Mouse (Mus musculus) cerebellum, adult 2 months (tissue): ENCODE results near the gene Fam160a2. TPM values are rescaled to one million over a fixed set of nuclear protein-coding genes. Genes with fewer than 3 reads are reported as not detected.
"Not testable (repeated sequence)": the region's sequence is repeated elsewhere in the genome, so short reads cannot be mapped to it uniquely, and the experiment has no call there.

Experiments
- DNase-seq, 2 experiments: peaks; one replicate each; pipeline ENCODE4 v3.0.0; 2021
- H3K27ac ChIP-seq: fragments of 200-500 bp; 2 replicates; pipeline ENCODE4 v1.5.1; 2012; ENCODE audit warnings: low read length, control low read depth, inconsistent platforms; ENCODE audit not compliant: insufficient read depth
- H3K27me3 ChIP-seq: fragments of 200-500 bp; 2 replicates; pipeline ENCODE4 v1.6.1; 2012; ENCODE audit warnings: inconsistent platforms, mild to moderate bottlenecking, low read length, moderate library complexity; ENCODE audit not compliant: control insufficient read depth, insufficient read depth
- H3K4me1 ChIP-seq: fragments of 200-500 bp; 2 replicates; pipeline ENCODE4 v1.6.1; 2011; ENCODE audit warnings: low read length; ENCODE audit not compliant: control insufficient read depth, insufficient read depth
- H3K4me3 ChIP-seq: fragments of 200-500 bp; replicated peaks from 2 replicates; pipeline ENCODE3; 2011; ENCODE audit warnings: mild to moderate bottlenecking, low read depth, low read length, control low read depth; ENCODE audit not compliant: insufficient read depth
- CTCF ChIP-seq: fragments of 200-500 bp; IDR thresholded peaks from 2 replicates; pipeline ENCODE4 v1.5.1; 2011; ENCODE audit warnings: low read depth, mild to moderate bottlenecking, control low read depth, low read length, moderate library complexity, borderline replicate concordance; ENCODE audit not compliant: insufficient read depth
- POLR2A ChIP-seq: fragments of 200-500 bp; IDR thresholded peaks from 2 replicates; pipeline ENCODE4 v1.6.1; 2011; ENCODE audit warnings: low read length, control low read depth, borderline replicate concordance; ENCODE audit not compliant: insufficient read depth
- WGBS: fragments of 180-500 bp; shearing (Covaris S2); methylation state at CpG from one replicate; pipeline ENCODE4 v1.1.7; 2018; 5-methylcytosine and 5-hydroxymethylcytosine counted together
- polyA plus RNA-seq: library from polyadenylated mRNA; depleted of rRNA; stranded (reverse); fragments of >200 nt; gene quantifications from 2 replicates; pipeline ENCODE4 v1.2.3, GENCODE M21; 2012

The Fam160a2 gene
- polyA plus RNA-seq, 1 experiment = 36.3 TPM

DNA sequence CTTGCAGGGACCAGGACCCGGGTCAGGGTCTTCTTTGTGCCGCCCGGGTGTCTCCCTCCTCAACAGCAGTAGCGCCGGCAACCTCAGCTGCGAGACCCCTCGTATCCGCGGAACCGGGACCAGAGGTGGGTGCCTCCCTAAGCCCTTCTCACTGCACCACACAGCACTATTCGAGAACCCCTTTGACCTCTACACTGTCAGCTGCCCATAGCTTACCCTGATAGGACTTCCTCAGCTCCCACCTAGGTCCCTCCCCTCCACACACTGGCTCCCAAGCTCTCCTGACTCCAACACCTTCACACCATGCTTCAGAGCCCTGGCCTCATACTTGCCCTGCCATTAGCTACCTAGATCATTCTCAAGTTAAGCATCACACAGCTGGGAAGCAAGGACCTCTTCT, 26.2 kb upstream of the Fam160a2 start:
- DNase-seq = no peak
- TF ChIP-seq CTCF (no peak), POLR2A (no peak)
- Histone ChIP-seq H3K27me3 (no peaks in the 10 kb centered on the region), H3K4me3 (no peak overlapping the region), H3K4me1 (no peaks in the 10 kb centered on the region), H3K27ac (no peak overlapping the region)
- WGBS = under 1% methylated on average over 11 of the region's 11 CpGs

DNA sequence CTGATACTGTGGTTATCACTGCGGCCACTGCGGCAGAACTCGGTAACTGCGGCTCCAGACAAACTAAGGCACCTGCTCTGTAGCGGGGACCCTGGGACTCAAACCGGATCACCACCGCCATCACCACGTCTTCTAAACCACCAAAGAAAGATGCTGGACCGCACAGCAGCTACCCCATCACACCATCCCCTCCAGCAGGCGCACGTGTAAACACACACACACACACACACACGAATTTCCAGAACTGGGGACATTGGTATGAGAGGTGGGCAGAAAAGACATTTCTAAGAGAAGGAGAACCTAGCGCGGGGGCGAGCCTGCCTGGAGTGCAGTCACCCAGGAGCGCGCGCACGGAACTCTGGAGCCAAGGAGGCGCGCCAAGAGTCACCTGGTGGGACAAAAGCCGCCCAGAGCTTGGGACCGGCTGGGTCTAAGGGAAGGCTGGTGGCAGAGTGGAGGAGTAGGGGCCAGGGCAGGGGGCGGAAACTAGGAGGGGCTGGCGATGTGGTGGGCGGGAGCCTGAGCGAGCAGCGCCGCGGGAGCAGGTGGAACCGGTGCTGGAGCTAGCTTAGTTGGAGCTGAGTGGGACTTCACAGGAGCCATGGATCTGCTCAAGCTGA, 25.7 kb upstream of the Fam160a2 start, which contains the start of gene Cckbr:
Gene Cckbr (plus strand): TSS at position 308 of the 620 bp plus-strand sequence.
- TF ChIP-seq CTCF (no peak), POLR2A (no peak)
- no peaks in the 10 kb centered on the region for H3K27me3 ChIP-seq
- no peaks in the 10 kb centered on the region for H3K4me1 ChIP-seq
- no peak for DNase-seq
- 2% methylated on average over 31 of the region's 31 CpGs for WGBS
- no peak within 1 kb of the TSS for H3K27ac ChIP-seq
- H3K4me3 ChIP-seq = no peak within 1 kb of the TSS

DNA sequence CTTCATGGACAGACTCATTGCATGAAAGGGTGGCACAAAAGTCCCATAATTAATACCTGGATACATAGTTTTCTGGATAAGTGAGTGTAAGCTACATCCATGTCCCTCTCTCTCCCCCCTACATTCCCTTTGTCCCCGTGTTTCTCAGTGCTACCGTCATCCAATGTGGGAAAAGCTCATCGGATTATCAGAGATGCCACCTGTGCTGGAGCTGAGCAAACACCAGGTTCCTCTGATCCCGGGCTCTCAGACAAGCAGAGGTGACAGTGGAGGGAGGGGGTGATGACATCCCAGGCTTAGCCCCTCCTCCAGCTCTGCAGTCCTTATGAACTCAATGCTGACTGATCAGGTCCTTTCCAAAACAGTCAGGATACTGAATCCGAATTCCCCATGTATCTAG, 24.5 kb upstream of the Fam160a2 start:
- TF ChIP-seq CTCF (no peak), POLR2A (no peak)
- WGBS = 47% methylated on average over 5 of the region's 5 CpGs
- no peak for DNase-seq
- H3K4me1 ChIP-seq = no peaks in the 10 kb centered on the region
- H3K4me3 ChIP-seq = no peak overlapping the region
- no peak overlapping the region for H3K27ac ChIP-seq
- no peaks in the 10 kb centered on the region for H3K27me3 ChIP-seq

DNA sequence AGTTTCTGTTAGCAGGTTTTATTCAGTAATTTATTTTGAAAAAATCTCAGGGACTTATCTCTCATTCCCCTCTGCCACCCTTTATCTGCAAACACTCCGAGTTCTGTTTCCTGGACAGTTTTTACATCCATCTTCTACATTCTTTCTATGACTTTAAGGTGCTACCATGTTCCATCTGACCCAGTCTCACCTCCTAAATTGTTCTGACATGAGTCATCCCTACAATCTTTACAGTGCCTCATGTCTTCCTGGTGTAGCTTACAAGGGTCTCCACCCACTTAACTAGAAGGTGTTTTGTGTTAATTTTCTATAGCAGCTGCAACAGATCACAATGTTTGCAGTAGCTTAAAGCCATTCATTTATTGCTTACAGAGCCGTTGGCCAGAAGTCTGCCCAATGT, 21.0 kb upstream of the Fam160a2 start:
- TF ChIP-seq POLR2A = no peak
- TF ChIP-seq CTCF = no peak

DNA sequence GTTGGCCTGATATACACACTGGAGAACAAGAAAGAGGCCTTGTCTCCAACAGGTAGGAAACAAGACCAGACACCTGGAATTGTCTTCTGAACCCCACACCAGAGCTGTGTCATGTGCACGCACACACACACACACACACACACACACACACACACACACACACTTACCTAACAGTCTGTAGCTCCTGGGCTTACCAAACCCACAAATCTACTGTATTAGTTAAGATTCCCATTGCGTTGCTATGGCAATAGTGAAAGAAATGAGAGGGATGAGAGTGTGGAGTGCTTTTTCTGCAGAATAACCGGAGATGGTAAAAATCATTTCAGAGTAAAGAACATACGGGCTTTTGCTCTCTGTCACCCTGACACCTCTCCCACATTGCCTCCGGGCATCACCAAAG, 18.3 kb upstream of the Fam160a2 start:
- Histone ChIP-seq H3K4me3 (no peak overlapping the region), H3K27ac (no peak overlapping the region), H3K27me3 (no peaks in the 10 kb centered on the region), H3K4me1 (no peaks in the 10 kb centered on the region)
- WGBS = 84% methylated on average over 5 of the region's 5 CpGs
- no peak for DNase-seq
- TF ChIP-seq POLR2A (no peak), CTCF (no peak)

More for the DNA sequence above, 21.0 kb upstream of the Fam160a2 start:
- WGBS = 68% methylated on average over 2 of the region's 2 CpGs
- Histone ChIP-seq H3K27me3 (no peaks in the 10 kb centered on the region), H3K4me1 (no peaks in the 10 kb centered on the region), H3K27ac (no peak overlapping the region), H3K4me3 (no peak overlapping the region)
- DNase-seq = no peak

DNA sequence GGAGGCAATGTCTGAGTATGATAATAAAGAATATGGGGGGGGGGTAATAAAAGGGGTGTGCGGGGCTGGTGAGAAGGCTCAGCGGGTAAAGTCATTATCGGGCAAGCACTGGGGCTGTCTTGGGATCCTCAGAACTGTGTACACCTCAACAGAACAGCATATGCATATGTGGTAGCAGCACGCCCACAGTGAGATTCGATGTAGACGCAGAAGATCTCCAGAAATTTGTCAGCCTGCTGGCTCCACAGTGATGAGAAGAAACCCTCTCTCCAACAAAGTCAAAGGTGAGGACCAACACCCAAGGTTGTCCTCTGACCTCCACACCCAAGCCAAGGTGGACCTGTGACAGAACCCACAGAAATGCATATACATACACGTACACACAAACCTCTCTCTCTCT, 16.7 kb upstream of the Fam160a2 start:
- H3K27ac ChIP-seq = no peak overlapping the region
- no peaks in the 10 kb centered on the region for H3K27me3 ChIP-seq
- no peak for TF ChIP-seq POLR2A
- no peak for TF ChIP-seq CTCF
- H3K4me1 ChIP-seq = no peaks in the 10 kb centered on the region
- DNase-seq = no peak
- WGBS = 93% methylated on average over 7 of the region's 7 CpGs
- H3K4me3 ChIP-seq = no peak overlapping the region

DNA sequence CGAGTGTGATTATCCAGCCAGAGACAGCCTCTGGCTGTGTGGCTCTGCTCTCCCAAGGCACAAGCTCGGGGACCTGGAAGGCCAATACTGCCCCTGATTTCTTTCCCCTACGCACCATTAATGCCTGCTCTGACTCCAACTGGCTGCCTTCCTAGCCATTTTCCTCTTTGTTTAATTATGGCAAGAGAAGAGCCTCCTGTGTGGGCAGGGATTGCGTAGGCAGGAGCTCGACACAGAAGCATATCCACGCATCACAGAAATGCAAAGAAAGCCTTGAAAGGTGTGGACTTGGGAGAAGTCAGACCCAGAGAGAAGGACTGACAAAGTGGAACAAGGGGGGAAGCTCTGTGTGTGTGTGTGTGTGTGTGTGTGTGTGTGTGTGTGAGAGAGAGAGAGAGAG, 14.5 kb upstream of the Fam160a2 start:
- Histone ChIP-seq H3K4me1 (no peaks in the 10 kb centered on the region), H3K27ac (no peak overlapping the region), H3K4me3 (no peak overlapping the region), H3K27me3 (no peaks in the 10 kb centered on the region)
- TF ChIP-seq CTCF (no peak), POLR2A (no peak)
- no peak for DNase-seq
- 46% methylated on average over 6 of the region's 6 CpGs for WGBS

DNA sequence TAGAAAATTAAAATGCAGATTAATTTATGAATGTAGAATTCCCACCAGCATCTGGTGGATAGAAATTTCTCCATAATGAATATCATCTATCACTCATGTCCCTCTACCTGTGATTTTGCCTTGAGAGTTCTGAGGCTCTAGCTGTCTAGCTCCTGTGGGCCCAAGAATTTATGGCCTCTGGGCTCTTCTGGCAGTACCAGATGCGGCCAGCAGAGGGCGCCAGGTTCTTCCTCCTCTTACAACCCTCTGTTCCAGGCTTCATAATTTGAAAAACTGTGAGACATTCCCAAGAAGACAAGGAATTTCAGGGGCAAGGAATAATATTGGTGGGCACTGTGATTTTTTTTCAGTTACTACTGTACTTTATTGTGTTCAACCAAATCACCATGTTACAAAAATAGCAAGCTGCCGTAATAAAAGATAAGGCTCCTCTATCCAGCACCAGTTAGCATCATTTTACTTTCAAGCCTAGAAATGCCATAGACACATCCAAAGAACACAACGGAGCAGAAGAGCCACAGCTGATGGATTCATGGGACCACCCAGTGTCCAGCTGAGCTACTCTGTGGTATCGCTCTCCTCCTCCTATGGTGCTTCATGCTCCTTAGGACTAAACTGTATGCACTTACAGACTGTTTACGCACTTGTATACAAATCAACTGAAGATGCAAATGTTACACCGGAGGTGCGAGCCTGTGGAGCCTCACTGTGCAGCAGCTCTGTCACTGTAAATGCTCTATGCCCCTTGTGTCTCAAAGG, 12.2 kb upstream of the Fam160a2 start:
- H3K4me1 ChIP-seq, H3K27me3 ChIP-seq, H3K4me3 ChIP-seq, H3K27ac ChIP-seq: not testable (repeated sequence)
- peak; percentile 81 for TF ChIP-seq CTCF
- 59% methylated on average over 8 of the region's 8 CpGs for WGBS
- DNase-seq = peak; percentile 65 to 80
